Mouse (Mus musculus) 416B (cell line): Measurements from ENCODE around the gene Scamp5.
A peak's percentile ranks its signal among the peaks of the same experiment; 100 is the strongest.
"Not testable (repeated sequence)": the region's sequence is repeated elsewhere in the genome, so short reads cannot be mapped to it uniquely, and the experiment has no call there.

Experiments used
- DNase-seq: peaks from one replicate; pipeline ENCODE4 v3.0.0; 2011; ENCODE audit warnings: low read depth

Gene Scamp5

GRCm38 (mm10) chr9:57452624-57453462 lies 15.0 kb downstream of the Scamp5 start:
- DNase-seq = no peak

- DNase-seq = peak; percentile 24
Measured at GRCm38 (mm10) chr9:57449715-57450114, 18.1 kb downstream of the Scamp5 start.

GRCm38 (mm10) chr9:57440620-57441019 lies 27.2 kb downstream of the Scamp5 start:
- peak; percentile 82 for DNase-seq

- DNase-seq = peak; percentile 99
Measured at GRCm38 (mm10) chr9:57439522-57440295, 28.2 kb downstream of the Scamp5 start, which contains the start of gene Ppcdc. Gene Ppcdc (minus strand): TSS chr9:57440124.

GRCm38 (mm10) chr9:57439083-57439482 lies 28.8 kb downstream of the Scamp5 start:
- DNase-seq = peak; percentile 61

GRCm38 (mm10) chr9:57437896-57438614 lies 29.8 kb downstream of the Scamp5 start:
- no peak for DNase-seq

- DNase-seq = no peak
Measured at GRCm38 (mm10) chr9:57436166-57436565, 31.7 kb downstream of the Scamp5 start.

- no peak for DNase-seq
Measured at GRCm38 (mm10) chr9:57434405-57435165, 33.3 kb downstream of the Scamp5 start.

GRCm38 (mm10) chr9:57433097-57434032 lies 34.5 kb downstream of the Scamp5 start:
- DNase-seq = peak; percentile 91

GRCm38 (mm10) chr9:57432480-57432879 lies 35.4 kb downstream of the Scamp5 start:
- DNase-seq = no peak

GRCm38 (mm10) chr9:57431202-57431601 lies 36.7 kb downstream of the Scamp5 start:
- no peak for DNase-seq

- DNase-seq = peak; percentile 51
Measured at GRCm38 (mm10) chr9:57428391-57428790, 39.5 kb downstream of the Scamp5 start.

GRCm38 (mm10) chr9:57427937-57428336 lies 39.9 kb downstream of the Scamp5 start:
- DNase-seq = peak; percentile 58

GRCm38 (mm10) chr9:57427123-57427522 lies 40.7 kb downstream of the Scamp5 start:
- not testable (repeated sequence) for DNase-seq

GRCm38 (mm10) chr9:57425116-57425515 lies 42.7 kb downstream of the Scamp5 start:
- DNase-seq = peak; percentile 95

- DNase-seq = peak; percentile 35
Measured at GRCm38 (mm10) chr9:57424066-57424465, 43.8 kb downstream of the Scamp5 start.

- peak; percentile 54 for DNase-seq
Measured at GRCm38 (mm10) chr9:57421688-57422111, 46.2 kb downstream of the Scamp5 start.

GRCm38 (mm10) chr9:57421121-57421571 lies 46.7 kb downstream of the Scamp5 start:
- peak; percentile 100 for DNase-seq

- DNase-seq = peak; percentile 99
Measured at GRCm38 (mm10) chr9:57420321-57421120, 47.3 kb downstream of the Scamp5 start.
